Mouse (Mus musculus) neural tube, embryonic 11.5 days (tissue): Measurements from ENCODE around the gene Paqr6. TPM values are rescaled to one million over a fixed set of nuclear protein-coding genes. Genes with fewer than 3 reads are reported as not detected.
A peak's percentile ranks its signal among the peaks of the same experiment; 100 is the strongest.

Experiments
- ATAC-seq: fragments of 200-750 bp; cut with Nextera tagmentation; 2 replicates; pipeline ENCODE4 v1.8.0; 2017; ENCODE audit warnings: moderate number of reproducible peaks, mild to moderate bottlenecking, moderate TSS enrichment, moderate library complexity; ENCODE audit not compliant: insufficient read depth, low FRiP score, low TSS enrichment
- DNase-seq: peaks from one replicate; pipeline ENCODE4 v3.0.0-alpha.2; 2015; ENCODE audit warnings: low spot score
- H3K27ac ChIP-seq: fragments of 300-500 bp; sonication (generic); 2 replicates; pipeline ENCODE4 v1.5.1; 2014; ENCODE audit warnings: low read depth, mild to moderate bottlenecking, low read length
- H3K27me3 ChIP-seq: fragments of 300-500 bp; sonication (generic); 2 replicates; pipeline ENCODE4 v1.6.1; 2014; ENCODE audit warnings: mild to moderate bottlenecking, low read length, mixed read lengths; ENCODE audit not compliant: control insufficient read depth, insufficient read depth
- H3K36me3 ChIP-seq: fragments of 300-500 bp; sonication (generic); 2 replicates; pipeline ENCODE4 v1.6.1; 2014; ENCODE audit warnings: mild to moderate bottlenecking, low read length, moderate library complexity, mixed read lengths; ENCODE audit not compliant: control insufficient read depth, insufficient read depth
- H3K4me1 ChIP-seq: fragments of 300-500 bp; sonication (generic); 2 replicates; pipeline ENCODE4 v1.6.1; 2014; ENCODE audit warnings: low read length, mixed read lengths; ENCODE audit not compliant: control insufficient read depth, insufficient read depth
- H3K4me2 ChIP-seq: fragments of 300-500 bp; sonication (generic); 2 replicates; pipeline ENCODE4 v1.6.1; 2014; ENCODE audit warnings: low read depth, mild to moderate bottlenecking, moderate library complexity
- H3K4me3 ChIP-seq: fragments of 300-500 bp; sonication (generic); 2 replicates; pipeline ENCODE4 v1.5.1; 2014; ENCODE audit warnings: low read depth, low read length
- H3K9ac ChIP-seq: fragments of 300-500 bp; sonication (generic); 2 replicates; pipeline ENCODE4 v1.6.1; 2014; ENCODE audit warnings: mild to moderate bottlenecking, low read length
- H3K9me3 ChIP-seq: fragments of 300-500 bp; sonication (generic); 2 replicates; pipeline ENCODE4 v1.6.1; 2016; ENCODE audit warnings: low read length; ENCODE audit not compliant: control insufficient read depth
- WGBS: fragments of 180-500 bp; shearing (Covaris S2); extraction: QIAGEN DNeasy Blood & Tissue Kit; methylation state at CpG from one replicate; pipeline ENCODE4 v1.1.7; 2014; 5-methylcytosine and 5-hydroxymethylcytosine counted together
- polyA plus RNA-seq: library from polyadenylated mRNA; unstranded; fragments of >200 nt; fragmentation: Nextera tagmentation; extraction: Ambion mirVana; gene quantifications from 2 replicates; pipeline ENCODE4 v1.2.1, GENCODE M21; 2014

Gene Paqr6
- polyA plus RNA-seq, 1 experiment from 2014 or later: 1.1 TPM

DNA sequence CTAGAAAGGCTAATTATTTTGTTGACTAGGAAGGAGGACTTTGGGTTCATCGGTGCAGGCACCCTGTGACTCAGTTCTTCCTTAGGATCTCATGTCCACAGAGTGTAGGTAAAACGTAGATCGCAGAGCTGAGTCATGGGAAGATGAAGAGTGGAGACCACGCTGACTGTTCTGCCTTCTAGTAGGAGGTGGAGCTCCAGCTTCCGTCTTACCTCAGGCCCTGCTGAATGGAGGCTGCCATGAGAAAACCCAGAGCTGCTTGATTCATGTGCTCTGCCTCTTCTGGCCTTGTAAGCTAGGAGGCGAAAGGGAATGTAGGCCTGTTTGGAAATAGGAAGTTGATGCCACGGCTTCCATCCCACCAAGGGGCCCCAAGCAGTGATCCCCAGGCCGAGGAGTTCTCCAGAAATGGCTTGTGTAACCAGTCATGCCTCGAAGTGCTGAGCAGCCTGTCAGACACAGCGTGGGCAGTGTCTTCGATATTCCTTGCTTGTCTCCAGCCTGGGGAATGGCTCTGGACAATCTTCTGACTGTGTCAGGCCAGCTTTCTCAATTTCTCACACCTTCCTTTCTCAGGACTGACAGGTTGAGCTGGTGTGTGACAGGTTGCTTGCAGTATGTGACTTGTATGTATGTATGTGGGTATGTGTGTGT is 26.9 kb upstream of the Paqr6 start:
- ATAC-seq (no peak), DNase-seq (peak; percentile 9)
- Histone ChIP-seq H3K9me3 (no peaks in the 10 kb centered on the region), H3K4me1 (peaks cover 10% of the 10 kb centered on the region; the same call in 1 of the 2 replicates), H3K4me3 (no peak overlapping the region), H3K36me3 (peaks cover 4% of the 10 kb centered on the region; the same call in 1 of the 2 replicates), H3K4me2 (peak overlapping the region; percentile 23; the same call in 1 of the 2 replicates), H3K27ac (no peak overlapping the region), H3K27me3 (no peaks in the 10 kb centered on the region), H3K9ac (no peak overlapping the region)
- WGBS: 81% methylated on average over 11 of the region's 11 CpGs

DNA sequence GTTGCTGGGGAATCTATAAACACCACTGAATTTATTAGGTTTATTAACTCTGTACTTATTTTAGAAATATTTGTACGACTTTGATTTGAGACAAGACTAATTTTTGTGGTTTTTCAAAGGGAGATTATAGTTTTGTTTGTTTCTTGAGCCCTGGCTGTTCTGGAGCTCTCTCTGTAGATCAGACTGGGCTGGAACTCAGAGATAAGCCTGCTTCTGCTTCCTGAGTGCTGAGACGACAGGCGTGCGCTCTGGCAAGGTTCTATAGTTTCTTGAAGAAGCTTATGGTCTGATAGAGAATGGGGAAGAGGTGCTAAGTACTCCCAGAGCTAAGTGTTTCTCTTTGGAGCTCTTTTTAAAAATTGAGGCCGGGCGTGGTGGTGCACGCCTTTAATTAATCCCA is 26.1 kb upstream of the Paqr6 start:
- no peak overlapping the region for H3K4me2 ChIP-seq
- H3K4me1 ChIP-seq: peaks cover 10% of the 10 kb centered on the region; the same call in 1 of the 2 replicates
- no peak overlapping the region for H3K27ac ChIP-seq
- DNase-seq (peak; percentile 5), ATAC-seq (no peak)
- no peaks in the 10 kb centered on the region for H3K9me3 ChIP-seq
- WGBS: 94% methylated on average over 7 of the region's 7 CpGs
- no peaks in the 10 kb centered on the region for H3K27me3 ChIP-seq
- no peak overlapping the region for H3K9ac ChIP-seq
- peaks cover 10% of the 10 kb centered on the region for H3K36me3 ChIP-seq
- H3K4me3 ChIP-seq: no peak overlapping the region

DNA sequence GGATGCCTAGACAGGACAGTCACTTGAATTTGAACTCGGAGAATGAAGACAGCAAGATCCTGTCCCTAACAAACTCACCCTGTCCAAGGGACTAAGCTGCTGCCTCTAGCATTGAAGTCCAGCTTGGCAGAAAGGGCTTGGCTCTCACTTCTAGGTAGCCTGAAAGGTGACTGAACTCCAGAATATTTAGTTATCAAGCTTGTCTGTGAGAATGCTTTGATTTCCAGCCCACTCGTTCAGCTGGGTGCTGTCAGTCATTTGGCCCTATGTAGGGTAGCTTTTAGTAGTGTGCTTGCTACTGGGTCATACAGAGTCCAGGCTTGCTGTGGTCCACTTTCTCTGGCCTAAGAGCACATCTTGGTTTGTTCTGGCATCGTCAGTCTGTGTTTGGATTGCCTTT is 25.4 kb upstream of the Paqr6 start:
- H3K4me2 ChIP-seq: no peak overlapping the region
- no peak overlapping the region for H3K9ac ChIP-seq
- H3K4me3 ChIP-seq: no peak overlapping the region
- peak; percentile 7 for DNase-seq
- H3K27ac ChIP-seq: no peak overlapping the region
- peaks cover 10% of the 10 kb centered on the region; the same call in 1 of the 2 replicates for H3K4me1 ChIP-seq
- no peaks in the 10 kb centered on the region for H3K27me3 ChIP-seq
- 79% methylated on average over 3 of the region's 3 CpGs for WGBS
- ATAC-seq: no peak
- no peaks in the 10 kb centered on the region for H3K9me3 ChIP-seq
- H3K36me3 ChIP-seq: peaks cover 17% of the 10 kb centered on the region

DNA sequence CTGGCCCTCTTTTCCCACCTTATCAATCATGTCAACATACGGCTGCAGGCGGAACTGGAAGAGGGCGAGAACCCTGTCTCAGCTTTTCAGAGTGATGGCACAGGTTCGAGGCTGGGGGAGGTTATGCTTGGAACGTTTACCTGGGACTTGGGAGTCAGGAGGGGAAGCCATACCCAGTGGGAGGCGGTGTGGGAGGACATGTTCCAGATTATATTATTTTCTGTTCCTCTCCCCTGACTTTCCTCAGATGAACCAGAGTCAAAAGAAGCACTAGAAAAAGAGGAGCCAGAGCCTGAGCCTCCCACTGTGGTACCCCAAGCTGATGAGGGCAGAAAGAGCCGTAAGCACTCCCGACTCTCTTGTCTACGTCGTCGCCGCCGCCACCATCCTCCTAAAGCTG is 13.7 kb upstream of the Paqr6 start:
- H3K4me1 ChIP-seq: no peaks in the 10 kb centered on the region
- H3K9me3 ChIP-seq: no peaks in the 10 kb centered on the region
- no peaks in the 10 kb centered on the region for H3K27me3 ChIP-seq
- H3K9ac ChIP-seq: no peak overlapping the region
- H3K36me3 ChIP-seq: peaks cover 51% of the 10 kb centered on the region
- DNase-seq (no peak), ATAC-seq (no peak)
- H3K27ac ChIP-seq: no peak overlapping the region
- 93% methylated on average over 13 of the region's 13 CpGs for WGBS
- H3K4me3 ChIP-seq: no peak overlapping the region
- no peak overlapping the region for H3K4me2 ChIP-seq

DNA sequence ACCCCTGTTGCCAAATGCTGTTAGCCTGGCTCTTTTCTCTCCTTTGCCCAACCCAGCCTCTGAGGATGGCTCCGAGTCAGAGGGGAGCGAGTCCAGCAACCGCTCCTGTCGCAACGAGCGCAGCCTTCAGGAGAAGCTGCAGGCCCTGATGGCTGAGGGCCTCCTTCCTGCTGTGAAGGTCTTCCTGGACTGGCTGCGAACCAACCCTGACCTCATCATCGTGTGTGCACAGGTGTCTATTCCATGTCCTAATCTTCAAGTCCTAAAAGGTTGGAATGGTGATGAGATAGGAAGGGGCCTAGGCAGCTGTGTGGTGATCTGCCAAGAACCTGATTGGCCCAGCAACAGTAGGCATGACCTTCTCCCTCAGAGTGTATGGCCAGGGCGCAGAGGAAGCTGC is 11.5 kb upstream of the Paqr6 start:
- H3K9ac ChIP-seq: no peak overlapping the region
- H3K9me3 ChIP-seq: no peaks in the 10 kb centered on the region
- H3K27ac ChIP-seq: no peak overlapping the region
- 97% methylated on average over 9 of the region's 9 CpGs for WGBS
- H3K27me3 ChIP-seq: no peaks in the 10 kb centered on the region
- H3K4me1 ChIP-seq: no peaks in the 10 kb centered on the region
- no peak for ATAC-seq
- peak; percentile 10 for DNase-seq
- no peak overlapping the region for H3K4me2 ChIP-seq
- H3K4me3 ChIP-seq: no peak overlapping the region
- peaks cover 57% of the 10 kb centered on the region for H3K36me3 ChIP-seq

DNA sequence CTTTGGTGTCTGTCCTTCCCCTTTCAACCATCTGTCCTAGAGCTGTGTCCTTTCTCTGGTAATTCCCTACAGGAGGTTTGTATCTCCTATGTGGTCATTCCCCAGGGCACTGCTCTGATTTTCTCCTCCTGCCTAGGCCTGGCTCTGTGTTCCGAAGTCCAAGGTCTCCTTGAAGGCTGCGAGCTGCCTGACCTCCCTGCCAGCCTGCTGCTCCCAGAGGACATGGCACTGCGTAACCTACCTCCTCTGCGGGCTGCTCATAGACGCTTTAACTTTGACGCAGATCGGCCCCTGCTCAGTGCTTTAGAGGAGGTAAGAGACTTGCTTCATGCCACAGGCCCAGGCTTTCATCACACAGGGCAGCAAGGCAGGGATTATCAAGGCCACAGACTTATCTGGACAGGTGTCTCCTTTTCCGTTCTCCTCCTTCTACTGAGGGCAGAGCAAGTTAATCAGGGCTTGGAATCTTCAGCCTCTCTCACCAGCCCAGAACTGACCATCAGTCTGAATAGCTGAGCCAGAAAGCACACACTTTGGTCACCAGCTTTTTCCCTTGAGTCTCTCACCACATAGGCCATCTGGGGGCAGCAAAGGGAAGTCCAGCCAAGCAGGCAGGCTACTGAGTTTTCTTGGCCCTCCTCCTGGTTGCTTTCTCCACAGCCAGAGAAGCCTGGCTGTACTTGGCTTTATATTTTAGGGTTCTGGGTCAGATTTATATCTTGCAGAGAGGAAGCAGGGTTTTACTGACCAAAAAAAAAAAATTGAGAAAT is 9.8 kb upstream of the Paqr6 start:
- no peaks in the 10 kb centered on the region for H3K27me3 ChIP-seq
- no peak overlapping the region for H3K9ac ChIP-seq
- WGBS: 95% methylated on average over 8 of the region's 8 CpGs

DNA sequence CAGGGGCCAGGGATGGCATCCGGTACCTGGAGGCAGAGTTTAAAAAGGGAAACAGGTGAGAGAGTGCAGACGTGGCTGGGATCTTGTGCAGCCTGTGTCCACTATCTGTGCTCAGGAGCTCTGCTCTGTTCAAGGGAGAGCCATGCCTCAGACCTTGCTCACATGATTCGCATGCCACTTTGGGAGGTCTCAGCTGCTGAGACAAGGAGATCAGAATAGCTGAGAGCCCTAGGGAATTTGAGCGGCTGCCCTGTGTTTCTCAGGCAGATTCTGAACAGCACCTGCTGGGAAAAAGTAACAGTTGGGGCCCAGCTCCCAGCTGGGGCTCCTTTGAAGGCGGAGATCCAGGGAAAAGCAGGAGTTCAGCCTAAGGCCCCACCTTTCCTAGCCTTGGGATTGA is 4.8 kb upstream of the Paqr6 start:
- Histone ChIP-seq H3K9ac (no peak overlapping the region), H3K36me3 (peaks cover 39% of the 10 kb centered on the region), H3K4me1 (no peaks in the 10 kb centered on the region), H3K9me3 (no peaks in the 10 kb centered on the region), H3K4me3 (no peak overlapping the region), H3K27ac (no peak overlapping the region), H3K27me3 (peaks cover 6% of the 10 kb centered on the region; the same call in 1 of the 2 replicates), H3K4me2 (no peak overlapping the region)
- 75% methylated on average over 5 of the region's 5 CpGs for WGBS
- ATAC-seq: no peak
- DNase-seq: peak; percentile 24

More for the DNA sequence above, 9.8 kb upstream of the Paqr6 start:
- peaks cover 61% of the 10 kb centered on the region for H3K36me3 ChIP-seq
- H3K4me3 ChIP-seq: no peak overlapping the region
- no peaks in the 10 kb centered on the region for H3K9me3 ChIP-seq
- H3K4me1 ChIP-seq: no peaks in the 10 kb centered on the region
- DNase-seq (peak; percentile 5), ATAC-seq (no peak)
- H3K27ac ChIP-seq: no peak overlapping the region
- H3K4me2 ChIP-seq: no peak overlapping the region

DNA sequence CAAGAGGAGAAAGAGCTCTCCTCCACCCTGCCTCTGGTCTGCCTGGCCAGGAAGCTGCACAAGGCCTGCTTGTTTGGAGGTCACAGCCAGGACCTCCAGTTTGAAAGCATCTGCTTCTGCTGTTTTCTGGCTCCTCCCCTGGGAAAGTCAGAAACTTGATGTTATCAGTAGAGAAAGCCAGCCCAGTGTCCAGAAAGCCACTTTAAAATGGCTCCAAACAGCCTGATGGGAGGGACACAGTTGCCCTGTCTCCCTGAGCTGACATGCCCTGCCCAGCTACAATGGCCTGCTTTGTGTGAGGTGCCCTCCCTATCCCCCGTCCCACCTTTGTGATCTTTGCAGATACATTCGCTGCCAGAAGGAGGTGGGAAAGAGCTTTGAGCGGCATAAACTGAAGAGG is 4.4 kb upstream of the Paqr6 start:
- H3K4me1 ChIP-seq: no peaks in the 10 kb centered on the region

DNA sequence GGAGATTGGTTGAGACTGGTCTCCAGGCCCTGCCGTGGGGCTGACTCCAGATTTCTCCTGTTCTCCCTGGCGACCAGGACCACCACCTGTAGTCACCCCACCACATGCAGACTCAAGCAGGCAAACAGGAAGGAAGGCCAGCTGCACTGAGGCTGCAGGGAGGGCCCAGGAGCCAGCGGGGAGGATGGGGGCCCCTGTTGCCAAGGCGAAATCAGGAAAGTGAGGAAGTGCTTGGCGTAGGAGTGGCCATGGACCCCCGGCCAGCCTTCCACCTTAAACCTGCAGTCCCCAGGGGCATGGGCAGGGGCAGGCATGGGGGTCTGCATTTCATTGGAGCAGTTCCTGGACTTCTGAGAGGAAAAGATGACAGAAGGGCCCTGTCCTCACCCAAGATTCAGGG is 3.3 kb upstream of the Paqr6 start:
- peak; percentile 10 for DNase-seq
- no peak overlapping the region for H3K27ac ChIP-seq
- WGBS: 84% methylated on average over 6 of the region's 6 CpGs
- H3K4me1 ChIP-seq: no peaks in the 10 kb centered on the region
- no peaks in the 10 kb centered on the region for H3K9me3 ChIP-seq
- H3K9ac ChIP-seq: no peak overlapping the region
- H3K36me3 ChIP-seq: peaks cover 34% of the 10 kb centered on the region
- ATAC-seq: no peak
- no peak overlapping the region for H3K4me3 ChIP-seq
- no peak overlapping the region for H3K4me2 ChIP-seq
- H3K27me3 ChIP-seq: peaks cover 15% of the 10 kb centered on the region

More for the DNA sequence above, 4.4 kb upstream of the Paqr6 start:
- H3K36me3 ChIP-seq: peaks cover 39% of the 10 kb centered on the region
- no peak for ATAC-seq
- DNase-seq: no peak
- 70% methylated on average over 3 of the region's 3 CpGs for WGBS
- no peak overlapping the region for H3K4me2 ChIP-seq
- H3K9me3 ChIP-seq: no peaks in the 10 kb centered on the region
- no peak overlapping the region for H3K4me3 ChIP-seq
- no peak overlapping the region for H3K27ac ChIP-seq
- peaks cover 9% of the 10 kb centered on the region; the same call in 1 of the 2 replicates for H3K27me3 ChIP-seq
- H3K9ac ChIP-seq: no peak overlapping the region
